Mouse (Mus musculus) MEL (cell line): ENCODE data around the gene Avpr1b.

Source experiments
- CHD2 ChIP-seq: IDR thresholded peaks from 2 replicates; pipeline ENCODE4 v1.6.1; 2011; ENCODE audit warnings: low read length, improper control_type of control experiment
- CTCF ChIP-seq, 3 experiments: IDR thresholded peaks in 2 of 3; conservative IDR thresholded peaks in 1 of 3; 2 replicates each; pipeline ENCODE4 v1.5.1; 2011 to 2012; ENCODE audit warnings: low read length in 3 of 3, low read depth in 2 of 3, mild to moderate bottlenecking in 2 of 3, improper control_type of control experiment in 1 of 3, inconsistent platforms in 1 of 3, mixed read lengths in 1 of 3, moderate library complexity in 1 of 3; ENCODE audit not compliant: control insufficient read depth in 1 of 3, insufficient read depth in 1 of 3, poor library complexity in 1 of 3, severe bottlenecking in 1 of 3
- GATA1 ChIP-seq: IDR thresholded peaks from 2 replicates; pipeline ENCODE4 v1.6.1; 2011; ENCODE audit warnings: low read depth, low read length, improper control_type of control experiment
- KAT2A ChIP-seq: conservative IDR thresholded peaks from 2 replicates; pipeline ENCODE4 v1.6.1; 2012; ENCODE audit warnings: low read depth, low read length, improper control_type of control experiment, inconsistent platforms
- MAX ChIP-seq: IDR thresholded peaks from 2 replicates; pipeline ENCODE4 v1.6.1; 2011; ENCODE audit warnings: low read length, improper control_type of control experiment
- NRF1 ChIP-seq: IDR thresholded peaks from 2 replicates; pipeline ENCODE4 v1.6.1; 2014; ENCODE audit warnings: low read depth, mild to moderate bottlenecking, inconsistent platforms, low read length, improper control_type of control experiment, moderate library complexity; ENCODE audit not compliant: poor library complexity, insufficient read depth, severe bottlenecking
- POLR2A ChIP-seq, 2 experiments: IDR thresholded peaks; 2 replicates each; pipeline ENCODE4 v1.6.1; 2011 to 2012; ENCODE audit warnings: low read length in 2 of 2, mild to moderate bottlenecking in 2 of 2, control low read depth in 1 of 2, improper control_type of control experiment in 1 of 2, low read depth in 1 of 2, moderate library complexity in 1 of 2; ENCODE audit not compliant: control insufficient read depth in 1 of 2, insufficient read depth in 1 of 2, poor library complexity in 1 of 2
- POLR2AphosphoS5 ChIP-seq: IDR thresholded peaks from 2 replicates; pipeline ENCODE4 v1.6.1; 2012; ENCODE audit warnings: low read depth, borderline replicate concordance, mild to moderate bottlenecking, inconsistent platforms, low read length, moderate library complexity, mixed read lengths
- RCOR1 ChIP-seq: IDR thresholded peaks from 2 replicates; pipeline ENCODE4 v1.6.1; 2012; ENCODE audit warnings: low read depth, mild to moderate bottlenecking, inconsistent platforms, low read length, improper control_type of control experiment
- TAL1 ChIP-seq: IDR thresholded peaks from 2 replicates; pipeline ENCODE4 v1.6.1; 2012; ENCODE audit warnings: mild to moderate bottlenecking, inconsistent platforms, low read length, moderate library complexity, mixed read lengths
- TBP ChIP-seq: IDR thresholded peaks from 2 replicates; pipeline ENCODE4 v1.8.0; 2011; ENCODE audit warnings: low read depth, low read length, improper control_type of control experiment
- TCF12 ChIP-seq: IDR thresholded peaks from 2 replicates; pipeline ENCODE4 v1.6.1; 2014; ENCODE audit warnings: low read depth, mild to moderate bottlenecking, inconsistent platforms, low read length, improper control_type of control experiment, moderate library complexity

DNA sequence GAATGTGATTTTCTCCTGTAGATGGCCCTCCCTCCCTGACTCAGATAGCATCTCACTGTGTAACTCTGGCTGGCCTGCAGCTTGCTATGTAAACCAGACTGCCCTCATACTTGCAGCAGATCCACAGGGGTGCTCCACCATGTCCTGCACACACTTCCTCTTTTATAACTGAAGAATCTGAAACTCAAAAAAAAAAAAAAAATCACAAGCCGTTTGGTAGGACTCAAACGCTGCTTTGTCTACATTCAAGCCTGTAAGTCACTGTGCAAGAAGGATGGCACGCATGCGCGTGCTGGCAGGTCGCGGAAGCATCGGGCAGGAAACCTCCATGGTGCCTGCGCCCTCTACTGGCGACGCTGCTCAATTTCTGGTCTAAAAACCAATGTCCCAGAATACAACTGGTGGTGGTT, 58.9 kb downstream of the Avpr1b start:
- no peak for TF ChIP-seq POLR2AphosphoS5
- peak; percentile 97 for TF ChIP-seq NRF1
- no peak for TF ChIP-seq TAL1
- peak; percentile 46 for TF ChIP-seq TCF12
- peak; percentile 87 to 99 (median 92) for TF ChIP-seq CTCF (IDR thresholded peaks at IDR 0.05 in 2 of 3, conservative IDR thresholded peaks at IDR 0.05 in 1 of 3; ENCODE audit: control insufficient read depth in 1 of 3, insufficient read depth in 1 of 3, low read depth in 2 of 3, low read length in 3 of 3, poor library complexity in 1 of 3, severe bottlenecking in 1 of 3)
- peak; percentile 90; the same call in 1 of the 2 replicates for TF ChIP-seq RCOR1
- TF ChIP-seq GATA1 = peak; percentile 63
- no peak; a peak in 1 of 4 replicates for TF ChIP-seq POLR2A (IDR thresholded peaks at IDR 0.05; ENCODE audit: control insufficient read depth in 1 of 2, insufficient read depth in 1 of 2, low read depth in 1 of 2, low read length in 2 of 2, poor library complexity in 1 of 2)
- no peak for TF ChIP-seq KAT2A
- TF ChIP-seq MAX = no peak; the same call in 1 of the 2 replicates
- TF ChIP-seq TBP = no peak
- no peak for TF ChIP-seq CHD2
